Mouse (Mus musculus) heart, embryonic 11.5 days (tissue): ENCODE results near the gene Nipal3. TPM values are rescaled to one million over a fixed set of nuclear protein-coding genes. Genes with fewer than 3 reads are reported as not detected.

Experiments
- ATAC-seq: fragments of 200-750 bp; cut with Nextera tagmentation; replicated peaks from 2 replicates; pipeline ENCODE4 v1.8.0; 2017; ENCODE audit warnings: moderate library complexity; ENCODE audit not compliant: insufficient number of reproducible peaks, low FRiP score, low TSS enrichment
- H3K27ac ChIP-seq: fragments of 300-500 bp; sonication (generic); 2 replicates; pipeline ENCODE4 v1.5.1; 2014; ENCODE audit warnings: mild to moderate bottlenecking, low read depth, low read length
- H3K27me3 ChIP-seq: fragments of 300-500 bp; sonication (generic); 2 replicates; pipeline ENCODE4 v1.6.1; 2014; ENCODE audit warnings: mild to moderate bottlenecking, low read length, mixed read lengths; ENCODE audit not compliant: control insufficient read depth, insufficient read depth
- H3K36me3 ChIP-seq: fragments of 300-500 bp; sonication (generic); 2 replicates; pipeline ENCODE4 v1.6.1; 2014; ENCODE audit warnings: mild to moderate bottlenecking, low read length, moderate library complexity, mixed read lengths; ENCODE audit not compliant: control insufficient read depth, insufficient read depth
- H3K4me1 ChIP-seq: fragments of 300-500 bp; sonication (generic); 2 replicates; pipeline ENCODE4 v1.6.1; 2014; ENCODE audit warnings: low read length; ENCODE audit not compliant: control insufficient read depth, insufficient read depth
- H3K4me2 ChIP-seq: fragments of 300-500 bp; sonication (generic); 2 replicates; pipeline ENCODE4 v1.6.1; 2014; ENCODE audit warnings: mild to moderate bottlenecking, moderate library complexity
- H3K4me3 ChIP-seq: fragments of 300-500 bp; sonication (generic); 2 replicates; pipeline ENCODE4 v1.5.1; 2014; ENCODE audit warnings: low read depth, low read length
- H3K9ac ChIP-seq: fragments of 300-500 bp; sonication (generic); 2 replicates; pipeline ENCODE4 v1.6.1; 2014; ENCODE audit warnings: mild to moderate bottlenecking, low read depth, low read length, moderate library complexity
- H3K9me3 ChIP-seq: fragments of 300-500 bp; sonication (generic); replicated peaks from 2 replicates; pipeline ENCODE4 v1.6.1; 2016; ENCODE audit warnings: low read length; ENCODE audit not compliant: control insufficient read depth
- WGBS: fragments of 180-500 bp; shearing (Covaris S2); extraction: QIAGEN DNeasy Blood & Tissue Kit; methylation state at CpG from one replicate; pipeline ENCODE4 v1.1.7; 2014; ENCODE audit not compliant: insufficient replicate concordance; 5-methylcytosine and 5-hydroxymethylcytosine counted together
- polyA plus RNA-seq: library from polyadenylated mRNA; unstranded; fragments of >200 nt; fragmentation: Nextera tagmentation; extraction: Ambion mirVana; gene quantifications from 2 replicates; pipeline ENCODE4 v1.2.1, GENCODE M21; 2014

Nipal3 gene
- polyA plus RNA-seq, 1 experiment from 2014 or later, result 6.4 TPM

DNA sequence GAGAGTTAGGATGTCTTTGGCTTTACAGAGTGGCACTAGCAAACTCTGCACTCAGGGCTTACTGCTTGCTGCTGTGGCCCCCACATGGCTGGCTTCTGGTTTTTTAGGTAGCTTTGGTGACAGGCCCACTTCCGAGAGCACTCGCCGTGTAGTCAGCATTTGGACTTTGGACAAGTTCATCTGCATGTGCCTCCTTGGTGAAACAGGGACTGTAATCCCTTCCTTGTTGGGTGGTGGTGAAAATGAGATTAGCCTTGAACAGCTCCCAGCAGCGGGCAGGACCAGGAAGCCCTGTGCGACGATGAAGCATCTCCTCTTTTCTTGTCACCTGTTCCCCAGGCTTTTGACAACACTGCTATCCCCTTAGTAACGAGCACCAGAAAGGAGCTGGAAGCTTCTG, 19.0 kb upstream of the Nipal3 start:
- 78% methylated on average over 7 of the region's 7 CpGs for WGBS
- ATAC-seq, result no peak
- Histone ChIP-seq H3K4me2 (no peak overlapping the region), H3K27ac (no peak overlapping the region), H3K9me3 (no peaks in the 10 kb centered on the region; the same call in 1 of the 2 replicates), H3K27me3 (no peaks in the 10 kb centered on the region), H3K36me3 (no peaks in the 10 kb centered on the region), H3K4me1 (no peaks in the 10 kb centered on the region; the same call in 1 of the 2 replicates), H3K4me3 (no peak overlapping the region), H3K9ac (no peak overlapping the region)

DNA sequence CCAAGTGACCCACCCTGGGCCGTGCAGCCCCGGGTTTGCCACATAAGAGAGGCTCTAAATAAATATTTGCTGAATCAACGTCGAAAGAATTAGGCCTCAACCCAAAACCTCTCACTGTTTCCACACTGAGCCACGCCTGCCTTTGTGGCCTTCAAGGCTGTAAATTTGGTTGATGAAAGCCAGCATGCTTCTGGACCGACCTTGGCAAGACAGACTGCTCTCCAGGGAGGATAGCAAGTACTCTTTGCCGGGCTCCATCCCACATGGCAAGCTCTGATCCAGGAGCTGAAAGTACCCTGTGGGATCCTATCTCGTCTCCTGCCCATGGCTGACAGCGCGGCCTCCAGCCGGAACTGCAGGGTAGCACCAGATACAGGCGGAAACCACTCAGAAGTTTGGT, 14.7 kb upstream of the Nipal3 start:
- no peaks in the 10 kb centered on the region for H3K36me3 ChIP-seq
- no peaks in the 10 kb centered on the region for H3K9me3 ChIP-seq
- 65% methylated on average over 12 of the region's 12 CpGs for WGBS
- no peaks in the 10 kb centered on the region for H3K27me3 ChIP-seq
- no peak overlapping the region for H3K4me2 ChIP-seq
- H3K4me1 ChIP-seq, result no peaks in the 10 kb centered on the region; the same call in 1 of the 2 replicates
- no peak overlapping the region for H3K4me3 ChIP-seq
- no peak for ATAC-seq
- no peak overlapping the region for H3K27ac ChIP-seq
- no peak overlapping the region for H3K9ac ChIP-seq

DNA sequence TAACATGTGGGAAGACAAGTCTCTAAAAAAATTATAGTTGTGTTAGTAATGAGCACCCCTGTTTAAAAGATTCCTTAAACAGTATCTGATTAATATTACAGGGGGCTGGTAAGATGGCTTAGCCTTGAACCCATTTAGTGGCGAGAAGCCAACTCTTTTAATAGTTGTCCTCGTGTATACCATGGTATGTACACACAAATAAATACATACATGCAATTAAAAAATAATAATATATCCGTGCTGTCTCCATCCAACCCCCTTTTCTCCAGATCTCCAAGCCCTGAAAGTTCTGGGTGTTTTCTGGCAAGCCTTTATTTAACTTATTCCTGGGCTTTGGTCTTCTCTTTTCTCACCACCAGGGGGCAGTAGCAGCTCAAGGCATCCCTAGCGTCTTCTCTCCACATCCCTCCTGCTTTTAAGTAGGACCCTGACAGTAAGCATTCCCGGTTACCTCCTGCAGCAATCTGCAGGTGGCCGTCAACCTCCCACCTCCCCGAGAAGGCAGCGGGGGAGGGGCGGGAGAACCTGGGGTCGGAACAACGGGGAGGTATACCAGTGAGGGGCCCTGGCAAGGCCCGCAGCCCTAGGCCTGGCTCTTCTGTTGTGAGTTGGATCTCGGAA, 13.7 kb upstream of the Nipal3 start:
- no peak overlapping the region for H3K4me3 ChIP-seq
- no peak overlapping the region for H3K27ac ChIP-seq
- H3K36me3 ChIP-seq, result no peaks in the 10 kb centered on the region
- H3K9ac ChIP-seq, result no peak overlapping the region
- 15% methylated on average over 13 of the region's 13 CpGs for WGBS
- H3K9me3 ChIP-seq, result no peaks in the 10 kb centered on the region
- H3K27me3 ChIP-seq, result no peaks in the 10 kb centered on the region
- 0 out of 2 replicates have a peak, but pooled peaks have one; percentile 10 for ATAC-seq
- H3K4me2 ChIP-seq, result peak overlapping the region; percentile 47
- no peaks in the 10 kb centered on the region; the same call in 1 of the 2 replicates for H3K4me1 ChIP-seq

DNA sequence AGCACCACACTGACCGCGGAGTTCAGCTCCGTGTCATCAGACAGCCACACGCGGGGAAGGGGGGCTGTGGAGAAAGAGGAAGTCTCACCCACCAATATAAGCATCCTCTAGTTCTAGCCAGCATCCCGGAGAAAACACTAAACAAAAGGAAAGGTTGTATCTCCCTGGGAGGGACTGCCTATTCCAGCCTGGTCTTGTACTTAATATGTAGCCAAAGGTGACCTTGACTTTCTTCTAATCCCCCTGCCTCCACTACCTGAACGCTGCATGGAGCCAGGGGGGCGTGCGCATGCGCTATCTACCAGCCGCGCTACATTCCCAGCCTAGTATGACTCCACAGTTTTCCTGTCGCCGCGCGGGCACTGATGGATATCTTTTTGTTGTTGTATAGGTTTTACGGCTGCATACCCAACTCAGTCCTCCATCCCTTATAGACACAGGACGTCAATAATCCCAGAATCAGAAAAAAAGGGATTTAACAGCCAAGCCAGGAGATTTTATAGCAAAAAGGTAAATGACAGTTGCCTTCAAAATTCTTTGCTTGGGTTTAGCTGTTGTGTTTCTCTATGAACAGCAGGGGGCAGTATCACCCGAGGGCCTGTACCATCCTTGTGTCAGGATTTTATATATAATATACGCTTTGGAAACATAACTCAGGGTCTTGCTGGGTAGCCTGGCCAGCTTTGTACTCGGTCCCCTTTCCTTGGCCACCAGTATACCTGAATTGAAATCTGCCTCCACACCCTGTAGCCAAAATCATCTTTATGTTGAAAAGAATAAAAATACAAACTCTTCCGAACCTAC, 12.9 kb upstream of the Nipal3 start:
- H3K27me3 ChIP-seq, result no peaks in the 10 kb centered on the region
- H3K4me3 ChIP-seq, result peak overlapping the region; percentile 24
- peak overlapping the region; percentile 67 for H3K4me2 ChIP-seq
- H3K9ac ChIP-seq, result peak overlapping the region; percentile 35; the same call in 1 of the 2 replicates
- H3K9me3 ChIP-seq, result no peaks in the 10 kb centered on the region
- no peak overlapping the region for H3K27ac ChIP-seq
- H3K36me3 ChIP-seq, result no peaks in the 10 kb centered on the region
- H3K4me1 ChIP-seq, result no peaks in the 10 kb centered on the region; the same call in 1 of the 2 replicates
- ATAC-seq, result 0 out of 2 replicates have a peak, but pooled peaks have one; percentile 39
- 15% methylated on average over 22 of the region's 22 CpGs for WGBS

DNA sequence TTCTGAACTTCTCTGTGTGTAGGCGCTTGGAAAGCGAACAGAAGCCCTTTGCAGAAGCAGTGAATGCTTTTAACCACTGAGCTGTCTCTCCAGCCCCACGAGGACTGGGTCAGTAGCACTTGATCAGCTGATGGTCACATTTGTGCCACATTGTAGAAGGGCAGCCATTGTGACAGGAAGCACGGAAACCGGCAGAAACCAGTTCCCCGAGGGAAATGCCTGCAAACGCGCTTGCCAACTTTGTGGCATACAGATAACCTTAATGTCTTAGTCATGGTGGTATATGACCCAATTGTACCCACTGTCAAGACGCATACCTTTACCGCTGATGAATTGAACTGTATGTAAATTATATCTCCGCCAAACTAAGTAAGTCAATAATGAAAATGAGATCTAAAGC, 11.0 kb upstream of the Nipal3 start:
- Histone ChIP-seq H3K27ac (no peak overlapping the region), H3K4me1 (no peaks in the 10 kb centered on the region; the same call in 1 of the 2 replicates), H3K36me3 (no peaks in the 10 kb centered on the region), H3K4me3 (no peak overlapping the region), H3K27me3 (no peaks in the 10 kb centered on the region), H3K4me2 (no peak overlapping the region), H3K9me3 (no peaks in the 10 kb centered on the region; the same call in 1 of the 2 replicates), H3K9ac (no peak overlapping the region)
- no peak for ATAC-seq
- 75% methylated on average over 11 of the region's 11 CpGs for WGBS

DNA sequence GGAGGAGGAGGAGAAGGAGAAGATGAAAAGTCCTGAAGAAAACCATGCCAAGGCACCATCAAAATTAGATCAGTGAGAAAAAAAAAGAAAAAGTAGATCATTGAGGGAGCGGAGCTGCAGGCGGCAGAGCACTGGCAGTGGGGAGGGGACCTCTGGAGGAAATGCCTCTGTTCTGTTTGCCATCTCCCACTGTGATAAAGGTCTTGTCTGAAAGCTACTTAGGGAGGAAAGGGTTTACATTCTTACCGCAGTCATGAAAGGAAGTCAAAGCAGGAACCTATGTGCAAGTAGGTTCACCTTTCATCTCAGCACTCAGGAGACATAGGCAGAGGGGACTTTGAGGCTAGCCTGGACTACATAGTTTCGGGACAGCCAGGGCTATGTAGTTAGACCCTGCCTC, 6.7 kb upstream of the Nipal3 start:
- Histone ChIP-seq H3K4me1 (no peaks in the 10 kb centered on the region), H3K27me3 (no peaks in the 10 kb centered on the region), H3K36me3 (no peaks in the 10 kb centered on the region), H3K9me3 (no peaks in the 10 kb centered on the region; the same call in 1 of the 2 replicates), H3K27ac (no peak overlapping the region), H3K4me2 (no peak overlapping the region), H3K4me3 (no peak overlapping the region), H3K9ac (no peak overlapping the region)
- no peak for ATAC-seq
- WGBS, result 41% methylated on average over 4 of the region's 4 CpGs

DNA sequence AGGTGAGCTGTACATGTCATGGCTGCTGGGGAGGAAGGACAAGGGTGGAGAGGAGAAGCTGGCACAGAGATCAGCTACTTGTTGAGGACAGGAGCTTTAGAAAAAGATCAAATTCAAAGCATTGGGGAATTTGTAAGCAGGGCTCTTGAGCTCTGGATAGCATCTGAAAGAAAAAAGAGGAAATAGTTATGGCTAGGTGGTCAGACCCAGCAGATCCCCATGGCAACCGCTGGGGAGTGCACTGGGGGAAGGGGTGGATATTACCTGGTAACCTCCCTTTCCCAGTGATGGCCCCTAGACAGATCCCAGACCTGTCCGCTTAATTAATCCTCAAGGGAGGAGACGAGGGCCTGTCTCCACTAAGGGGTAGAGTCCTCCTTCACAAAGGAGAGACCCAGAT, 5.0 kb upstream of the Nipal3 start:
- H3K27ac ChIP-seq, result no peak overlapping the region
- H3K4me3 ChIP-seq, result no peak overlapping the region
- H3K9me3 ChIP-seq, result no peaks in the 10 kb centered on the region; the same call in 1 of the 2 replicates
- no peaks in the 10 kb centered on the region for H3K27me3 ChIP-seq
- no peak overlapping the region for H3K4me2 ChIP-seq
- no peak for ATAC-seq
- peaks cover 4% of the 10 kb centered on the region; the same call in 1 of the 2 replicates for H3K4me1 ChIP-seq
- WGBS, result 74% methylated on average over 3 of the region's 3 CpGs
- no peaks in the 10 kb centered on the region for H3K36me3 ChIP-seq
- no peak overlapping the region for H3K9ac ChIP-seq

DNA sequence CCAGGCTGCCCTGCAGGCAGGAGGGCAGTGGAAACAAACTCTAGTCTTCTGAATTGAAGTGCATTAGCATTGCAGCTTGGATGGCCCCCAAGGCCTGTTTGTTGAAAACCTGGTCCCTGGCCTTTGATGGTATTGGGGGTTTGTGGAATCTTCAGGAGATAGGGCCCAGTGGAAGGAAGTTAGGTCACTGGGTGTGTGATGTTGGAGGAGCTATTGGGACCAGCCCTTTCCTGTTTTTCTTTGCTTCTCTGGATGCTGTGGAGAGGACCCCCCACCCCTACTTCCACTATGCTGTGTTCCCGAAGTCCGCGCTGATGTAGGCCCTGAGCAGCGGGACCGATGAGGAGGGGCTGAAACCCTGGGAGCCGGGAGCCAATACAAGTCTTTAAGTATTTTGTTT, 3.3 kb upstream of the Nipal3 start:
- no peak overlapping the region for H3K9ac ChIP-seq
- H3K4me2 ChIP-seq, result no peak overlapping the region
- peaks cover 8% of the 10 kb centered on the region; the same call in 1 of the 2 replicates for H3K4me1 ChIP-seq
- no peak for ATAC-seq
- no peaks in the 10 kb centered on the region for H3K36me3 ChIP-seq
- H3K27me3 ChIP-seq, result no peaks in the 10 kb centered on the region
- H3K4me3 ChIP-seq, result no peak overlapping the region
- 67% methylated on average over 6 of the region's 6 CpGs for WGBS
- no peak overlapping the region for H3K27ac ChIP-seq
- no peaks in the 10 kb centered on the region; the same call in 1 of the 2 replicates for H3K9me3 ChIP-seq
